Mouse (Mus musculus) megakaryocyte, embryonic 14.5 days (primary cell): ENCODE measurements around the gene Cdnf. TPM values are rescaled to one million over a fixed set of nuclear protein-coding genes. Genes with fewer than 3 reads are reported as not detected.

Experiments
- H3K27me3 ChIP-seq: replicated peaks from 2 replicates; pipeline ENCODE3; 2012; ENCODE audit warnings: inconsistent platforms
- H3K36me3 ChIP-seq: replicated peaks from 2 replicates; pipeline ENCODE3; 2012; ENCODE audit warnings: low read length, inconsistent platforms, mixed read lengths
- H3K4me1 ChIP-seq: 2 replicates; pipeline ENCODE4 v1.6.1; 2012; ENCODE audit warnings: inconsistent platforms
- H3K4me3 ChIP-seq: replicated peaks from 2 replicates; pipeline ENCODE3; 2012; ENCODE audit warnings: moderate library complexity, mild to moderate bottlenecking, inconsistent platforms
- H3K9me3 ChIP-seq: 2 replicates; pipeline ENCODE4 v1.6.1; 2012; ENCODE audit warnings: inconsistent platforms
- FLI1 ChIP-seq: IDR thresholded peaks from 2 replicates; pipeline ENCODE4 v1.6.1; 2012; ENCODE audit warnings: low read length, inconsistent platforms, mixed read lengths
- GATA1 ChIP-seq: IDR thresholded peaks from 3 replicates; pipeline ENCODE4 v1.6.1; 2012; ENCODE audit warnings: mixed read lengths, low read length, inconsistent platforms, borderline replicate concordance
- polyA plus RNA-seq: library from polyadenylated mRNA; stranded (reverse); fragments of >175 nt; gene quantifications from 2 replicates; pipeline ENCODE4 v1.2.3, GENCODE M21; 2012; ENCODE audit warnings: low replicate concordance; ENCODE audit not compliant: insufficient read depth

Cdnf gene
- 0.28 TPM in 1 of 2 replicates, not detected in the other for polyA plus RNA-seq

DNA sequence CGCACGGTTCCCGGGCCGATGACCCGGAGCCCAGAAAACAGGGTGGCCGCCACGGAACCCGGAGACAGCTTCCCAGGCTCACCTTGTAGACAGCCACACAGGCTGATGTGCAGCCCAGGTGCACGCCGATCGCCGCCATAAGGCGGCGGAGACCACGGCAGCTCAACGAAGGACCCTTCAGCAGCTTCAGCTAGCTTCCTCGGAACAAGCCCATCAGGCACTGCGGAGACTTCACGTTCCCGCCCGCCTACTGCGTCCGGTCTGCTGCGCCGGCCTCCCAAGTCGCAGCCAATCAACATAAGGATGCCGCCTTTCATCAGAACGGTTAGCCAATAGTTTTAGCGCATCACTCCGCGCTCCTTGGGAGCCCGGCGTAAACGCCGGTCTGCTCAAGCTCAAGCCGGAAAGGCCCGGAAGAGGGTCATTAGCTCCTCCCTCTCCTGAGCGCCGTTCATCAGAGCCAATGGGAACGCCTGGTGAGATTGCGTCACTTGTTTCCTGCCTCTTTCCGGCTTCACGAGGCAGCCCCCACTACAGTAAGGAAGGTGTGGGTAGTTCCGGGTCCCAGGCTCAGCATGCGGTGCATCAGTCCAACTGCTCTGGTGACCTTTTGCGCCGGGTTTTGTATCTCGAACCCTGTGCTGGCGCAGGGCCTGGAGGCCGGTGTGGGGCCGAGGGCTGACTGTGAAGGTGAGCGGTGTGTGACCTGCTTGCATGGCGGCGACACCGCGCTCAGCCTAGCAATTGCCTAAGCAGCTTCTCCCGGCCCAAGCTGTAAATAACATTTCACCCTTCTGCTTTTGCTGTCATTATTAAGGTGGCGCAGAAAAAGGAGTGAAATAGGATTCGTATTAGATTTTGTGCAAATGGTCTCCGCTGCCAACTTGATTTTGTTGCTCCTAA lies at the start of gene Cdnf, which contains the start of the genes Gm45902 and Hspa14:
TSS of gene Cdnf (plus strand) at position 479 of the 903 bp plus-strand sequence.
TSS of gene Gm45902 (minus strand) at position 239 of the 903 bp plus-strand sequence.
TSS of gene Hspa14 (minus strand) at position 263 of the 903 bp plus-strand sequence.
- peaks cover 33% of the 10 kb centered on the region for H3K4me1 ChIP-seq
- TF ChIP-seq FLI1 (peak; percentile 72), GATA1 (no peak)
- H3K27me3 ChIP-seq: no peaks in the 10 kb centered on the region
- H3K36me3 ChIP-seq: peaks cover 35% of the 10 kb centered on the region
- H3K4me3 ChIP-seq: peak within 1 kb of the TSS; percentile 96
- no peaks in the 10 kb centered on the region for H3K9me3 ChIP-seq

DNA sequence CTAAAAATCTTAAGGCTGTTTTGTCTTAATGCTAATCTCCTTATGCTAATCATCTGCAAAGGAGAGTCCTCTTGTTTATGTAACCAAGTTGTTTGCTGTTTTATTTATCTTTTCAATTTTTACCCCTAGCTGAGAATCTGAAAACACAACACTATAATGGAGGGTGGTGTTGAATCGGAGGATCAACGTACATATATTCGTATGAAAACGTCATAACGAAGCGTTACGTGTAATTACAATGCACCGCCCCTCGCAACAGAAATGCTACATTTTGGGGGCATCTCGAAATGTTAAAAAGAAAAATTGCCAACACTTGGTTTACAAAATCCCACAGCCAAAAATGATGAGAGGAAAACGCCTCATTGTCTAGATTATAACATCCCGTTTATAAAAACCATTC lies 38.9 kb upstream of the Cdnf start:
- H3K4me3 ChIP-seq: peak overlapping the region; percentile 97
- H3K9me3 ChIP-seq: no peaks in the 10 kb centered on the region
- TF ChIP-seq FLI1 (no peak), GATA1 (no peak)
- peaks cover 16% of the 10 kb centered on the region for H3K36me3 ChIP-seq
- H3K27me3 ChIP-seq: no peaks in the 10 kb centered on the region
- peaks cover 47% of the 10 kb centered on the region for H3K4me1 ChIP-seq

DNA sequence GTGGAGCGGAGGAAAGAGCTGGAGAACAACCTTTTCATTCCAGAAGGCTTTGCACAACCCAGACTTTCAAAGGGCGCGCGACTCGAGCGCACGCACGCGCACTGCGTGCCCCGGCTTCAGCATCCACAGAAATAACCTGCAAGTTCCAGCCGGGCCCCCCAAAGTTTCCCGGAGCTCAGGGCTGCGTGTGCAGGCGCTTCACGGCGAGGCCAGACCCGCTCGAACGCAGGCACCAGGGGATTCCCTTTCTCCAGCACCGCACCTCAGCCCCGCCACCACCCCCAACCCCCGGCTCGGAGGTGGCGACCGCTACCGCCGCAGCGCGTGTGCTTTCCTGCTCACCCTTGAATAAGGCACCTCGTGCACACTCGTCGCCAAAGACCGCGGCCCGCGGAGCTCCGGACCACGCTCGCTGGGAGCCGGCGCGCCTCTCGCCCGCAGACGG lies 38.4 kb upstream of the Cdnf start:
- H3K27me3 ChIP-seq: no peaks in the 10 kb centered on the region
- H3K36me3 ChIP-seq: peaks cover 14% of the 10 kb centered on the region
- TF ChIP-seq GATA1 (no peak), FLI1 (no peak)
- H3K4me3 ChIP-seq: peak overlapping the region; percentile 97
- peaks cover 2% of the 10 kb centered on the region; the same call in 1 of the 2 replicates for H3K9me3 ChIP-seq
- H3K4me1 ChIP-seq: peaks cover 47% of the 10 kb centered on the region

DNA sequence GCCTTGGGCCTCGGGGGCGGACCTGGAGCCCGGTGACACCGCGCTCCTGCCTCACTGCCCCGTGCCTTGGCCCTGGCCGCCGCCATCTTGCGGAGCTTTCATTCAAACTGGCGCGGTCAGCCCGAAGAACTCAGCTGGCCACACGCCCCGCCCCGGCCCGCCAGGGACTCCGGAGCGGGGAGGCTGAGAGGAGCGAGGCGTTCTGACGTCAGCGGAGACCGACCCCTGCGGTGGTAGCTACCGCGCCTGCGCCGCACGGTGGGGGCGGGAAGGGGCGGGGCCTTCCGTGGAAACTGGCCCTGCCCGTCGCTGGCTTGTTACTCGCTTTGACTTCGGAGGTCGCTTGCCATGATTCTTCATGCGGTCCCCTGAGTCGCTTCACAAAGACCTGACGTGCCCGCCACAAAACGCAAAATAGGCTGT lies 38.0 kb upstream of the Cdnf start, which contains the start of gene Suv39h2:
TSS of gene Suv39h2 (minus strand) at position 171 of the 423 bp plus-strand sequence.
- Histone ChIP-seq H3K27me3 (no peaks in the 10 kb centered on the region), H3K4me3 (peak within 1 kb of the TSS; percentile 97), H3K36me3 (peaks cover 12% of the 10 kb centered on the region), H3K9me3 (peaks cover 5% of the 10 kb centered on the region; the same call in 1 of the 2 replicates), H3K4me1 (peaks cover 47% of the 10 kb centered on the region)
- TF ChIP-seq GATA1 (no peak), FLI1 (no peak)

DNA sequence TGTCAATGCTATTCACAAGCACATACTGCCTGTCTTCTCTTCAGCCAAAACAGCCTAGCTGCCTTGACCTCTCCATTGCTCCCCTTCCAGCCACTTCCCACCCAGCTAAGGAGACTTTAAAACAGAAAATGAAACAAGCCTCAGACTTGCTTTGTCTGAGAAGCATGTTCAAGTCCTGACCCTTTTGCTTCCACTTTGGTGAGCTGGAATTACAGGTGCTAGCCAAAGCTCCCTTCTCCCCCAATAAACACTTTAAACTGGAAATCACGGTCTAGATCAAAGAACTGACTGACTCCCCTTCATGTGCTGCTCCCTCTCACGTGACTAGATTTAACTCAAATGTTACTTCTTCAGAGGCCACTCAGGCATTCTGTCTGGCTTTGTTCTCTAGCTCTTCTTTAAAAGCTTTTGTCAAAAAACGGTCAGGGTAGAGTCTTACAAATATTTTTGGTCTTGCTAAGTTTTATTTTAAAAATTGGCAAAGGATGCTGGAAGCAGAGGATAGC lies 37.0 kb upstream of the Cdnf start:
- H3K9me3 ChIP-seq: peaks cover 5% of the 10 kb centered on the region; the same call in 1 of the 2 replicates

DNA sequence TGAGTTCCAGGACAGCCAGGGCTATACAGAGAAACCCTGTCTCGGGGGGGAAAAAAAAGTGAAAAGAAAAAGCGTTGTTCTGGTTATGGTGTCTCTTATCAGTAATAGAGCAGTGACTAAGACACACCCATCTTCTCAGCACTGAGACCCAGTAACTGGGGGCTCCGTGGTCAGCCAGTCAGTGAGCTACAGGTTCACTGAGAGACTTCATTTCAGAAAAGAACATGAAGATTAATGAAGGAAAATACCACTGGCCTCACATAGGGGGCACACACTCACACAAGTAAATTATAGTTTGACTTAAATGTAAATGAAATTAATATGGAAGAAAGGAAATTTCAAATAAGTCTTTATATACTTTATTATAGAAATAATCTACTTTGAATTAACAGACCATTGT lies 32.6 kb upstream of the Cdnf start:
- TF ChIP-seq FLI1 (no peak), GATA1 (no peak)
- peaks cover 8% of the 10 kb centered on the region for H3K36me3 ChIP-seq
- peaks cover 5% of the 10 kb centered on the region; the same call in 1 of the 2 replicates for H3K9me3 ChIP-seq

More for the DNA sequence above, 37.0 kb upstream of the Cdnf start:
- TF ChIP-seq GATA1 (no peak), FLI1 (no peak)
- Histone ChIP-seq H3K36me3 (peaks cover 5% of the 10 kb centered on the region), H3K4me3 (peak overlapping the region; percentile 97), H3K27me3 (no peaks in the 10 kb centered on the region), H3K4me1 (peaks cover 48% of the 10 kb centered on the region)

DNA sequence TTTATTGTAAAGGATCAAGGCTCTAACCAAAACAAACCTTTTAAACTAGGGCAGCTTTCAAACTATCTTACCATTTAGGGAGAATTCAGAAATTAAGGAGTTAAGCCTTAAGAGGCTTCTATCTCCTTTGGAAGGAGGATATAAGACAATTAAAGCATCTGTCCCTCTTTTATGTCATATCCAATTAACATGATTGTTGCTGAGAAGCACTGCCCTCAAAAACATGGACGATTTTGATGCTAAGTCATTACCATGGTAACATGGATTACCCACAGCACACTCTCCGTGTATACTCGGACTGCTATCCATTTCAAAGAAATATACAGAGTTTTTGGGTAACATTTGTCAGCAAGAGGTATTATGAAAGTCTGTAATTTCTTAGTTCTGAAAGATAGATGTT lies 23.0 kb upstream of the Cdnf start:
- TF ChIP-seq FLI1 (no peak), GATA1 (no peak)
- H3K36me3 ChIP-seq: peaks cover 57% of the 10 kb centered on the region

More for the DNA sequence above, 32.6 kb upstream of the Cdnf start:
- peaks cover 20% of the 10 kb centered on the region for H3K4me1 ChIP-seq
- no peaks in the 10 kb centered on the region for H3K27me3 ChIP-seq
- H3K4me3 ChIP-seq: no peak overlapping the region

DNA sequence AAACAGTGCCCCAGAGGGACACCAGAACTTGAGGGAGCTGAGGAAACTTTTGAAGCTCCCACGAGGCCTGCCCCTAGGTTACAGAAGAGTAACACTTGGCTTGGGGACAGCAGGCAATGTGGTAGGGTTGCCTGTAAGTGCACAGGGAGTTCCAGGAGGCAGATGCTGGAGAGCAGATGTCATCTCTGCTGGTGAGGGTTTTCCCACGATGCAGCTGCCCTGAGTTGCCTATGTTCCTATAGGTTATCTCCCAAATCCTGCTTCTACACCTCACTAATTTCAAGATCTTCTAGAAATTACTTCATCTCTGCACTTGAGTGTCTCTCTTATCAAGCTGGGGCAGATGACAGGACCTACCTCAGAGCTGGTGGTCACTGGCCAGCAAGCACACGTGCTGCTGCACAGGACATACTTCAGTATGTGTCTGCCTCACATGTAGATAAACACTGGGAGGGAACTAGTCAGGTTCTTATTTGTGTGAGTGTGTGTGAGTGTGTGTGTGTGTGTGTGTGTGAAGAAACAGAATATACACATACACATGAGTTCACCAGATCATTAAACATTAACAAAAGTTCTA lies 18.9 kb upstream of the Cdnf start:
- peaks cover 90% of the 10 kb centered on the region for H3K36me3 ChIP-seq
- no peaks in the 10 kb centered on the region for H3K27me3 ChIP-seq

More for the DNA sequence above, 23.0 kb upstream of the Cdnf start:
- H3K9me3 ChIP-seq: no peaks in the 10 kb centered on the region
- no peaks in the 10 kb centered on the region for H3K4me1 ChIP-seq
- no peak overlapping the region for H3K4me3 ChIP-seq
- no peaks in the 10 kb centered on the region for H3K27me3 ChIP-seq

DNA sequence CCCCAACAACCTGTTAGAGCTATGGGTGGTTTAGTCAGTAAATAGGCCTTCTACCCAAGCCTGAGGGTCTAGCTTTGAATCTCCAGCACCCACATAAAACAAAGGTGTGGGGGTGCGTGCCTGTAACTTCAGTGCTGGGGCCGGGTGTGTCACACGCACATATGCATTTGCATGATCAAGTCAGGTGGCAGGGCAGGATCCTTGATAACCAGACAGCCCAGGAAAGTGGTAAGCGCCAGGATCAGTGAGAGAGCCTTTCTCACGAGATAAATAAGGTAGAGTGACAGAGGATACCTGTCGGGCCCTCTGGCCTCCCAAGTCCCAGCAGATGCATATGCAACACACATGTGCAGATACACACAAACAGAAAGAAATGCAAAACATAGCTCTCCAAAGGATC lies 13.3 kb upstream of the Cdnf start:
- Histone ChIP-seq H3K4me1 (peaks cover 11% of the 10 kb centered on the region), H3K36me3 (peaks cover 92% of the 10 kb centered on the region), H3K9me3 (no peaks in the 10 kb centered on the region), H3K27me3 (no peaks in the 10 kb centered on the region), H3K4me3 (no peak overlapping the region)
- TF ChIP-seq GATA1 (no peak), FLI1 (no peak)

More for the DNA sequence above, 18.9 kb upstream of the Cdnf start:
- 0 out of 2 replicates have a peak, but pooled peaks cover under 1% of the 10 kb centered on the region for H3K4me1 ChIP-seq
- no peaks in the 10 kb centered on the region for H3K9me3 ChIP-seq
- no peak overlapping the region for H3K4me3 ChIP-seq
- TF ChIP-seq FLI1 (no peak), GATA1 (no peak)

DNA sequence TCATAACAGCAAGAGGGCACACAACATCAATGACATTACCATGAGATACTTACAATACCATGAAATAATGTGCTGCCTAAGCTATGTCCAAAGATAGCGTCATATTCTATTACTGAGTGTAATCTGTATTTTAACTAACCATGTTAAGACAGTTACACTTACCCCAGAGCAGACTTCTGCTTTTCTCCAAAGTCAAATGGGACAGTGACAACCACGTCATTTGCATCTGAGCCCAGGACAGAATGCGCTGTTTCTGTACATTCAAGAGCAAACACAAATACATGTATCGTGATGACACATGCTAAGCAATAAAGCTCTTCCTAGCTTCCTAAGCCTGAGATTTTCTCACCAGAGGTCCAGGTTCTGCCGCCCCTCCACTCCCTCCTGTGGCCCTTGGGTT lies 11.9 kb upstream of the Cdnf start:
- H3K27me3 ChIP-seq: no peaks in the 10 kb centered on the region
- no peak for TF ChIP-seq GATA1
- TF ChIP-seq FLI1: no peak
- H3K4me3 ChIP-seq: no peak overlapping the region
- no peaks in the 10 kb centered on the region for H3K9me3 ChIP-seq
- H3K4me1 ChIP-seq: peaks cover 15% of the 10 kb centered on the region
- peaks cover 93% of the 10 kb centered on the region for H3K36me3 ChIP-seq
